Mouse (Mus musculus) layer of hippocampus, adult 18-20 months (tissue): ENCODE data around the gene Bpifc. TPM values are rescaled to one million over a fixed set of nuclear protein-coding genes. Genes with fewer than 3 reads are reported as not detected.
A peak's percentile ranks its signal among the peaks of the same experiment; 100 is the strongest.

ENCODE experiments used
- DNase-seq, 2 experiments: peaks; one replicate each; pipeline ENCODE4 v3.0.0; 2022; ENCODE audit warnings: low spot score in 2 of 2
- total RNA-seq, 2 experiments: library from RNA; stranded (reverse); gene quantifications; 2 replicates each; pipeline ENCODE4 v1.2.3; 2021

The Bpifc gene
- total RNA-seq, 2 experiments from 2014 or later, result not detected

DNA sequence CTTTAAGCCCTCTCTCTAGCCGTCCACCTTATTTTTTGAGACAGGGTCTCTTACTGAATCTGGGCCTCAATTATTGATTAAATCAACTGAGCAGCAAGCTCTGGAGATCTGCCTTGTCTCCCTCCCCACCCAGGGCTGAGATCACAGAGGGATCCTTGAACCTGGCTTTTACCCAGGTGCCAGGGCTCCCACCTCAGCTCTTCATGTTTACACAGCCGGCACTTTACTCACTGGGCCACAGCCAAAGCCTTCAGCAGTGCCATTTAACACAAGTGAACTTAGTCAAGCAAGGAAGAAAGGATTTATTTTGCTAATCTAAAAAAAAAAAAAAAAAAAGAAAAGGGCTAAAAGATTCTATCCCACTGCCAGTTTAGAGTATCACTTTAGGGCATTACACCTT, 57.3 kb downstream of the Bpifc start:
- no peak for DNase-seq

GRCm38 (mm10) chr10:85953401-85953800, 58.3 kb downstream of the Bpifc start:
- DNase-seq, result no peak

- DNase-seq, result no peak
Measured at GRCm38 (mm10) chr10:85951765-85952443, 59.8 kb downstream of the Bpifc start.

DNA sequence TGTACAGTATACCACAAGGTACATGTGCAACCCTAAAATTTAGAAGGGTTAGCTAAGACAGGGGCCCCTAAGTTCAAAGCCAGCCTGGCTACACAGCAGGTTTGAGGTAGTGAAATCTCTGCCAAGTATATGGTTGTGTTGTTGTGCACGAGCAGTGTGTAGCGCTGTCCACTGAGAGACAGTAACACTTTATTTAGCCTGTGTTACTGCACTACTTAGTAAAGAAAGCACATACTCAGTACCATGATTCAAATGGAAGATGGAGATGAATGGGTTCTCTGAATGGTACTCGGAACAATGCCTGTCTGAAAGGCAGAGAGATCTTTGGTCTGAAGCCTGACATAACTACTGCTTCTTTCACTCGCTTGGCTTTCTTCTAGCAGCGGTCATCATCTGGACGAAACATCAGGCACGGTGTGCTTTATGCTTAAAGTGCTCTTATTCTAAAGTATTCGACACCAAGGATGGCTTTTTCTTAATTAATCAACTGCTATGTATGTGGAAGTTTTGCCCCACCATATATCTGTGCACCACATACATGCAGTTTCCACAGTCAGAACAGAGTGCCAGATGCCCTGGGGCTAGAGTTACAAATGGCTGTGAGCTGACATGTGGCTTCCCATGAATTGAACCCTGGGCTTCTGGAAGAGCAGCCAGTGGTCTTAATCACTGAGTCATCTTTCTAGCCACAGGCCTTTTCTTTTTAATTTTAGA, 63.1 kb downstream of the Bpifc start:
- DNase-seq, result no peak

DNA sequence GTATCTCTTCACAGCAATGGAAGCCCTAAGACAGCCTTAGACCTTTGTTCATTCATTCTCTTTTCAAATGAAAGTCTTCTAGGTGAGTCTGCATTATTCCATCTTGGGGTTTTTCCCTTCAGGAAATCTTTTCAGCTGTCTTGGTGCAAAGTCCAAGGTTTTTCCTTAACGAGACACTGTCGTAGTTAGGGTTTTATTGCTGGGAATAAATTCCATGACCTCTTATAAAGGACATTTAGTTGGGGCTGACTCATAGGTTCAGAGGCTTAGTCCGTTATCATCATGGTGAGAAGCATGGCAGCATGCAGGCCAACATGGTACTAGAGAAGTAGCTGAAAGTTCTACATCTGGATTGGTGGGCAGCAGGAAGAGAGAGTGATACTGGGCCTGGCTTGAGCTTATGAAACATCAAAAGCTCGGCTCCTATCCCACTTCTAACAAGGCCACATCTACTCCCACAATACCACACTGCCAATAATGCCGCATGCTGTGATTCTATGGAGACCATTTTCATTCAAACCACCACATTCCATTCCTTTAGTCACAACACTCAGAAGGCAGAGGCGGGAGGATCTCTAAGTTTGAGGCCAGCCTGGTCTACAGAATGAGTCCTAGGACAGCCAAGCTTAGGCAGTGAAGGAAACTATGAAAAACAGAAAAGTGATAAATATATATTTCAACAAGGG, 75.3 kb downstream of the Bpifc start:
- DNase-seq, result no peak

DNA sequence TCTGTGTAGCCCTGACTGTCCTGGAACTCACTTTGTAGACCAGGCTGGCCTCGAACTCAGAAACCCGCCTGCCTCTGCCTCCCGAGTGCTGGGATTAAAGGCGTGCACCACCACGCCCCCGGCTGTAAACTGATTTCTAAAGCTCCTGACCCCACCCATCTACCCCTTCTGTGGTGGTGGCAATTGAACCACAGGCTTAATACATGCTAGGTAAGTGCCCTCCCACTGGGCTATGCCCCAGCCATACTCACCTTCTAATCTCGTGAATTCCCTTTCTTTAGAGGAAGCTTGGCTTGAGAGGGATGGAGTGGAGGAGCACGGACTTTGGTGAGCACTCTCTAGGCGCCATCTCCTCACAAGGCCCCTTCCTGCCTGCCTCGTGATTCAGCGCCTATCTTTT, 81.7 kb downstream of the Bpifc start:
- no peak for DNase-seq

DNA sequence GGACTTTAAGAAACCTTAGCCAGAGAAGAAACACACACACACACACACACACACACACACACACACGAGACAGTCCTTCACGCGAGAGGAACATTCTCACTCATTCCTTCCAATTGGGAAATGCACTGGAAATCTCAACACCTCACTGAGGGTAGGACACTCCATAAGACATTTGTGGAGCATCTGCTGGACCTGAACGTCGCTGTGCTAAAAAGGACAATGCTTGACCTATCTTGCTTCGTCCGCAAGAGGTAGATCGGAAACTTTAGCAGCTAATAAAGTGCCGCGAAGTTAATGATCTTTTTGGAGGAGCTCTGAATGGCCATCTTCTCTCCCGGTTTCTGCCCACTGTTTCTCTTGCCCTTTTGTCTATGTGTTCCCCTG, 82.5 kb downstream of the Bpifc start:
- DNase-seq, result no peak

- DNase-seq, result peak; percentile 76 to 81
Measured at GRCm38 (mm10) chr10:85928499-85929207, 83.0 kb downstream of the Bpifc start.

GRCm38 (mm10) chr10:85927676-85928445, 83.8 kb downstream of the Bpifc start, which contains the start of gene Ascl4:
TSS of gene Ascl4 (plus strand) at chr10:85927681.
- peak in 1 of 2 experiments; percentile 17 for DNase-seq

GRCm38 (mm10) chr10:85916498-85917309, 95.0 kb downstream of the Bpifc start, which contains the start of gene Prdm4:
TSS of gene Prdm4 (minus strand) at chr10:85917142.
- peak; percentile 96 to 98 for DNase-seq

Other genes with a start within 250 kb of the Bpifc start
- gene Pwp1, start 182.4 kb downstream of the Bpifc start, total RNA-seq, result 10 to 100 TPM; 20.7 to 21.0 TPM
- gene Prdm4, start 94.8 kb downstream of the Bpifc start, total RNA-seq, result 10 to 100 TPM; 27.1 to 28.0 TPM
- gene Ascl4, start 84.2 kb downstream of the Bpifc start, total RNA-seq, result under 1 TPM; 0.58 to 0.89 TPM
- 100 to 1,000 TPM; 120 to 123 TPM for gene Rtcb, start 54.1 kb downstream of the Bpifc start, total RNA-seq
- gene Fbxo7, start 10.1 kb upstream of the Bpifc start, total RNA-seq, result 10 to 100 TPM; 30.4 to 31.1 TPM